Mouse (Mus musculus) kidney, postnatal 10 days (tissue): ENCODE measurements around the gene Sec16b.

ENCODE experiments used
- DNase-seq: peaks from one replicate; pipeline ENCODE4 v3.0.0; 2021; ENCODE audit warnings: mixed read lengths

The Sec16b gene

GRCm38 (mm10) chr1:157514298-157514697 lies 7.8 kb downstream of the Sec16b start:
- DNase-seq = no peak

- no peak for DNase-seq
These were observed 10.6 kb downstream of the Sec16b start for GRCm38 (mm10) chr1:157516838-157517808.

- DNase-seq = peak; percentile 73
These were observed 11.6 kb downstream of the Sec16b start for GRCm38 (mm10) chr1:157518111-157518523.

- DNase-seq = no peak
These were observed 12.9 kb downstream of the Sec16b start for GRCm38 (mm10) chr1:157519396-157519795.

- DNase-seq = no peak
These were observed 15.8 kb downstream of the Sec16b start for GRCm38 (mm10) chr1:157522322-157522721.

- DNase-seq = no peak
These were observed 18.2 kb downstream of the Sec16b start for GRCm38 (mm10) chr1:157524775-157525174.

GRCm38 (mm10) chr1:157525692-157526354 lies 19.3 kb downstream of the Sec16b start:
- peak; percentile 34 for DNase-seq

- DNase-seq = no peak
These were observed 20.1 kb downstream of the Sec16b start for GRCm38 (mm10) chr1:157526625-157527024.

- no peak for DNase-seq
These were observed 26.4 kb downstream of the Sec16b start for GRCm38 (mm10) chr1:157532826-157533460.

GRCm38 (mm10) chr1:157535571-157535970 lies 29.0 kb downstream of the Sec16b start:
- no peak for DNase-seq

GRCm38 (mm10) chr1:157536471-157536870 lies 29.9 kb downstream of the Sec16b start:
- DNase-seq = peak; percentile 66

- DNase-seq = peak; percentile 44
These were observed 31.1 kb downstream of the Sec16b start for GRCm38 (mm10) chr1:157537636-157538035.

- DNase-seq = no peak
These were observed 38.5 kb downstream of the Sec16b start for GRCm38 (mm10) chr1:157545056-157545455.

- DNase-seq = no peak
These were observed 41.1 kb downstream of the Sec16b start for GRCm38 (mm10) chr1:157547658-157548057.

- no peak for DNase-seq
These were observed 43.2 kb downstream of the Sec16b start for GRCm38 (mm10) chr1:157549721-157550120.

- DNase-seq = peak; percentile 76
These were observed 46.4 kb downstream of the Sec16b start for GRCm38 (mm10) chr1:157552749-157553451.

GRCm38 (mm10) chr1:157554163-157554562 lies 47.6 kb downstream of the Sec16b start:
- no peak for DNase-seq

GRCm38 (mm10) chr1:157554686-157555530 lies 48.4 kb downstream of the Sec16b start:
- no peak for DNase-seq

GRCm38 (mm10) chr1:157555738-157556137 lies 49.2 kb downstream of the Sec16b start:
- no peak for DNase-seq

- DNase-seq = no peak
These were observed 49.9 kb downstream of the Sec16b start for GRCm38 (mm10) chr1:157556439-157556838.

- no peak for DNase-seq
These were observed 51.6 kb downstream of the Sec16b start for GRCm38 (mm10) chr1:157558145-157558544.

- no peak for DNase-seq
These were observed 53.5 kb downstream of the Sec16b start for GRCm38 (mm10) chr1:157559986-157560385.
